Mouse (Mus musculus) layer of hippocampus, adult 2 months (tissue): Measurements from ENCODE around the gene Zcchc17. TPM values are rescaled to one million over a fixed set of nuclear protein-coding genes. Genes with fewer than 3 reads are reported as not detected.
A peak's percentile ranks its signal among the peaks of the same experiment; 100 is the strongest.

Experiments used
- DNase-seq, 2 experiments: peaks; one replicate each; pipeline ENCODE4 v3.0.0; 2022; ENCODE audit warnings: low spot score in 2 of 2
- H3K27ac ChIP-seq: fragments of 200-600 bp; 2 replicates; pipeline ENCODE4 v1.8.1; 2022
- H3K4me3 ChIP-seq: fragments of 200-600 bp; 2 replicates; pipeline ENCODE4 v1.8.1; 2022; ENCODE audit warnings: mild to moderate bottlenecking
- CTCF ChIP-seq: fragments of 200-600 bp; conservative IDR thresholded peaks from 2 replicates; pipeline ENCODE4 v1.8.1; 2022; ENCODE audit warnings: antibody characterized with exemption, mild to moderate bottlenecking, moderate library complexity
- long read RNA-seq, 2 experiments: library from polyadenylated mRNA; stranded (forward); transcript quantifications; one replicate each; pipeline ENCODE4 v2.0.0; 2021; ENCODE audit warnings: borderline mapping rate in 2 of 2
- total RNA-seq, 2 experiments: library from RNA; stranded (reverse); gene quantifications; 2 replicates each; pipeline ENCODE4 v1.2.3; 2021

The Zcchc17 gene
- 10 to 100 TPM; 66.1 to 66.5 TPM for total RNA-seq
- long read RNA-seq, experiment 1, transcript Zcchc17-202 (8 exons, 2,113 nt) = major isoform, 49 of 112 reads
- long read RNA-seq, experiment 1, partial matches to known transcripts = 1 of 112 reads
- long read RNA-seq, experiment 1, other reads (novel, unspliced or antisense) = 62 of 112 reads
- long read RNA-seq, experiment 2, transcript Zcchc17-202 (8 exons, 2,113 nt) = major isoform, 74 of 173 reads
- long read RNA-seq, experiment 2, partial matches to known transcripts = 2 of 173 reads
- long read RNA-seq, experiment 2, other reads (novel, unspliced or antisense) = 97 of 173 reads

- TF ChIP-seq CTCF = peak; percentile 64
- H3K27ac ChIP-seq = peak within 1 kb of the TSS; percentile 93
- H3K4me3 ChIP-seq = peak within 1 kb of the TSS; percentile 84
- peak; percentile 99 for DNase-seq
Observed at GRCm38 (mm10) chr4:130359486-130360237, at the start of gene Zcchc17, which contains the start of gene Snrnp40. Gene Zcchc17 (minus strand): TSS chr4:130359943. Gene Snrnp40 (plus strand): TSS chr4:130360132.

GRCm38 (mm10) chr4:130391265-130391664 is 31.5 kb upstream of the Zcchc17 start:
- Histone ChIP-seq H3K27ac (no peak overlapping the region), H3K4me3 (no peak overlapping the region)
- TF ChIP-seq CTCF = peak; percentile 47
- DNase-seq = no peak

- H3K27ac ChIP-seq = no peak overlapping the region
- no peak for TF ChIP-seq CTCF
- no peak for DNase-seq
Observed at GRCm38 (mm10) chr4:130389927-130390326, 30.2 kb upstream of the Zcchc17 start.

GRCm38 (mm10) chr4:130389496-130389895 is 29.8 kb upstream of the Zcchc17 start:
- no peak overlapping the region for H3K4me3 ChIP-seq
- peak; percentile 24 to 39 for DNase-seq
- no peak for TF ChIP-seq CTCF

More at GRCm38 (mm10) chr4:130389927-130390326, 30.2 kb upstream of the Zcchc17 start:
- H3K4me3 ChIP-seq = no peak overlapping the region

GRCm38 (mm10) chr4:130387256-130387655 is 27.5 kb upstream of the Zcchc17 start:
- DNase-seq = no peak
- Histone ChIP-seq H3K27ac (no peak overlapping the region), H3K4me3 (no peak overlapping the region)
- TF ChIP-seq CTCF = no peak

More at GRCm38 (mm10) chr4:130389496-130389895, 29.8 kb upstream of the Zcchc17 start:
- H3K27ac ChIP-seq = peak overlapping the region; percentile 51; the same call in 1 of the 2 replicates

GRCm38 (mm10) chr4:130380418-130380817 is 20.7 kb upstream of the Zcchc17 start:
- DNase-seq = no peak
- TF ChIP-seq CTCF = peak; percentile 44
- H3K27ac ChIP-seq = no peak overlapping the region
- H3K4me3 ChIP-seq = no peak overlapping the region

- DNase-seq = no peak
- TF ChIP-seq CTCF = no peak
- Histone ChIP-seq H3K4me3 (no peak overlapping the region), H3K27ac (no peak overlapping the region)
Observed at GRCm38 (mm10) chr4:130379181-130379580, 19.4 kb upstream of the Zcchc17 start.

GRCm38 (mm10) chr4:130377500-130377899 is 17.8 kb upstream of the Zcchc17 start:
- DNase-seq = peak in 1 of 2 experiments; percentile 23
- TF ChIP-seq CTCF = peak; percentile 68

GRCm38 (mm10) chr4:130376675-130377074 is 16.9 kb upstream of the Zcchc17 start:
- TF ChIP-seq CTCF = peak; percentile 51
- peak overlapping the region; percentile 59 for H3K27ac ChIP-seq
- no peak overlapping the region for H3K4me3 ChIP-seq
- DNase-seq = no peak

More at GRCm38 (mm10) chr4:130377500-130377899, 17.8 kb upstream of the Zcchc17 start:
- Histone ChIP-seq H3K4me3 (no peak overlapping the region), H3K27ac (peak overlapping the region; percentile 59; the same call in 1 of the 2 replicates)

GRCm38 (mm10) chr4:130360238-130360590 is 471 bp upstream of the Zcchc17 start:
- no peak for TF ChIP-seq CTCF
- peak overlapping the region; percentile 91 for H3K27ac ChIP-seq
- DNase-seq = no peak
- H3K4me3 ChIP-seq = peak overlapping the region; percentile 84

GRCm38 (mm10) chr4:130357946-130358345 is 1.8 kb downstream of the Zcchc17 start:
- H3K27ac ChIP-seq = no peak overlapping the region
- no peak overlapping the region for H3K4me3 ChIP-seq
- DNase-seq = no peak
- TF ChIP-seq CTCF = no peak

GRCm38 (mm10) chr4:130352588-130352987 is 7.2 kb downstream of the Zcchc17 start:
- TF ChIP-seq CTCF = no peak
- DNase-seq = no peak
- H3K27ac ChIP-seq = no peak overlapping the region
- H3K4me3 ChIP-seq = no peak overlapping the region

GRCm38 (mm10) chr4:130350690-130351422 is 8.9 kb downstream of the Zcchc17 start:
- TF ChIP-seq CTCF = 0 out of 2 replicates have a peak, but pooled peaks have one; percentile 7
- no peak for DNase-seq
- Histone ChIP-seq H3K27ac (no peak overlapping the region), H3K4me3 (no peak overlapping the region)
